Mouse (Mus musculus) liver, adult 2 months (tissue): Measurements from ENCODE around the gene C530008M17Rik.

Experiments
- CTCF ChIP-seq: fragments of 200-500 bp; IDR thresholded peaks from 2 replicates; pipeline ENCODE4 v1.5.1; 2011; ENCODE audit warnings: low read depth, low read length, control low read depth
- POLR2A ChIP-seq: fragments of 200-500 bp; IDR thresholded peaks from 2 replicates; pipeline ENCODE4 v1.6.1; 2011; ENCODE audit warnings: low read length, control low read depth; ENCODE audit not compliant: insufficient read depth; ENCODE audit errors: extremely low read depth

DNA sequence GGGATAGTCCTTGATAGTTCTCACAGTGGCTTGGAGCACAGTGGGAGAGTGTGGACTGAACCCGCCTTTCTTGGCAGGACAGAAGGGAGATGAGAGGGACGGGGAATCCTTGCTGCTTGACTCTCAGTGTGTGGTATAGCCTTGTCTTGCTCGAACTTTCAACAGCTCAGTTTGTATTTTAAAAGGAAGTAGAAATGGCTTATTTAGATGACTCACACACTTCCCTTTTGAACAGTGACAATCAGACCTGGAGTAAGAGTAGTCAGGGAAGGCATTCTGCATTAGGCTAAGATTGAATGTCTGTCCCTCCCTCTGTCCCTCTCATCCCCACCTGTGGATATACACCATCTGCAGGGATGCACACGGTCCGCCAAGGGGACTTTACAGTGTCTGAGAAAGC lies 115.1 kb downstream of the C530008M17Rik start:
- TF ChIP-seq POLR2A, result no peak
- no peak for TF ChIP-seq CTCF
